Mouse (Mus musculus): Measurements from ENCODE around the gene Olfr304. TPM values are rescaled to one million over a fixed set of nuclear protein-coding genes. Genes with fewer than 3 reads are reported as not detected.

Gene Olfr304
- polyA plus RNA-seq, 1 experiment = not detected

DNA sequence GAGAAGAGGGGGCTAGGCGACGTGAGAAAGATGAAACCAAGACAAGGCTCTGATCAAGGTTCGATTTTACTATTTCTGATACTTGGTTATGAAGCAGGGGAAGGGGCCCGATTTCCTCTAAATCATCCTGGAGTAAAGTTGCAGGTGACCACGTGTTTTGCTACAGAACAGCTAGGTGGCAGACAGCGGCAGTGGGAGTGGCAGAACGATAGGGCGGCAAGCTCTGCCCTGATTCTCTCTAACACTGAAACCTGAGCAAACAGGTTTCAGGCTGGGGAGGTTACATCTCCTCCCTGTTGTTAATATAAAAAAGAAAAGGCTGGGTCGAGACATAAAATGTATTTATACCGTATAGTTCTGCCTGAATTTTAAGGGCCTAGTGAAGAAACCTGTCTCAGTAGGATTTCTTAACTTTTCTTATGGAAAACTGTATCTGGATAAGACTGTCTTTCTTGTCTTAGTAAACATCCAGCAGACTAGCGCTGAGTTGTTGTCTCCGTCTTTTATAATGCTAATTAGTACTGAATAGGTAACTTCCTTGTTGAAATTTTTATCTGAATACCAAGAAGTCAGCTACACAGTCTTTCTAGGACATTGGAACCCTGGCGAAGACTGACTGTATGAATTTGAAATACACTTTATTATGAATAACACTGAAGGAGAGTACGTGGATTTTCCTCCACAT lies 43.4 kb downstream of the Olfr304 start:
- Histone ChIP-seq H3K27me3 (ENCODE audit: control insufficient read depth, insufficient read depth, low read length) (no peaks in the 10 kb centered on the region), H3K4me3 (ENCODE audit: control insufficient read depth, low read depth, low read length) (no peak overlapping the region), H3K36me3 (ENCODE audit: control insufficient read depth, insufficient read depth, low read length) (no peaks in the 10 kb centered on the region), H3K4me1 (ENCODE audit: control insufficient read depth, insufficient read depth, low read length) (no peaks in the 10 kb centered on the region), H3K27ac (ENCODE audit: control insufficient read depth, insufficient read depth, low read depth, low read length) (no peak overlapping the region)
- no peak for TF ChIP-seq CTCF (IDR thresholded peaks at IDR 0.05; ENCODE audit: control insufficient read depth, insufficient read depth, insufficient replicate concordance, low read depth, low read length)
- no peak for TF ChIP-seq POLR2A (IDR thresholded peaks at IDR 0.05; ENCODE audit: control insufficient read depth, low read depth, low read length)

DNA sequence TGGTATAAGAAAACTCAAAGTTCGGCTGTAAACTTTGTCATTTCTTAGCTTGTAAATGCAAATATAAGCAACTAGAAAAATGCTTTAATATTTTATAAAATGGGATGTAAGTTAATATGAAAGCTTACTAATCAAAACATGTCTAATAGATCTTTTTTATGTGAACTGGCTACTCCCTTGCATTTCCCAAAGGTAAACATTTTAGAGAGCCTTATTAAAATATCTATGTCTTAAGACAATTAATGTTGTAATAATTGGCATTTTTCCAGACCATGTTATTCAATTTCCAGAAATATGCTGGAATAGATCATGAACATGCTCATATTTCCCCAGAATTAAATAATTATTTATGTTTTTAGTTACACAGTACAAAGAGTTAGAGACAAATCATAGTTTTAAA lies 49.0 kb downstream of the Olfr304 start, which contains the start of gene Olfr307:
TSS of gene Olfr307 (minus strand) at position 101 of the 400 bp plus-strand sequence.
- H3K36me3 ChIP-seq (ENCODE audit: control insufficient read depth, insufficient read depth, low read length) = no peaks in the 10 kb centered on the region
- TF ChIP-seq CTCF (IDR thresholded peaks at IDR 0.05; ENCODE audit: control insufficient read depth, insufficient read depth, insufficient replicate concordance, low read depth, low read length) (no peak), POLR2A (IDR thresholded peaks at IDR 0.05; ENCODE audit: control insufficient read depth, low read depth, low read length) (no peak)
- no peaks in the 10 kb centered on the region for H3K27me3 ChIP-seq (ENCODE audit: control insufficient read depth, insufficient read depth, low read length)
- H3K4me1 ChIP-seq (ENCODE audit: control insufficient read depth, insufficient read depth, low read length) = no peaks in the 10 kb centered on the region
- H3K27ac ChIP-seq (ENCODE audit: control insufficient read depth, insufficient read depth, low read depth, low read length) = no peak within 1 kb of the TSS
- H3K4me3 ChIP-seq (ENCODE audit: control insufficient read depth, low read depth, low read length) = no peak within 1 kb of the TSS

Other genes with a start within 250 kb of the Olfr304 start
- gene Vmn2r75, start 214.9 kb downstream of the Olfr304 start, polyA plus RNA-seq (2012; rRNA removed) = not detected in 2 replicates
- gene Vmn2r76, start 140.3 kb downstream of the Olfr304 start, polyA plus RNA-seq (2012; rRNA removed) = not detected in 2 replicates
- not detected in 2 replicates for gene Olfr310, start 109.5 kb downstream of the Olfr304 start, polyA plus RNA-seq (2012; rRNA removed)
- 0.12 TPM in 1 of 2 replicates, not detected in the other for gene Olfr309, start 73.0 kb downstream of the Olfr304 start, polyA plus RNA-seq (2012; rRNA removed)
- gene Olfr308, start 61.0 kb downstream of the Olfr304 start, polyA plus RNA-seq (2012; rRNA removed) = not detected in 2 replicates
- 0.07 and 0.21 TPM in 2 replicates for gene Olfr307, start 49.1 kb downstream of the Olfr304 start, polyA plus RNA-seq (2012; rRNA removed)
- 0.25 and 0.30 TPM in 2 replicates for gene Olfr305, start 19.7 kb downstream of the Olfr304 start, polyA plus RNA-seq (2012; rRNA removed)
- gene Olfr303, start 11.1 kb upstream of the Olfr304 start, polyA plus RNA-seq (2012; rRNA removed) = 0.52 and 0.95 TPM in 2 replicates
- 0.20 and 0.56 TPM in 2 replicates for gene Olfr301, start 17.2 kb upstream of the Olfr304 start, polyA plus RNA-seq (2012; rRNA removed)
- not detected in 2 replicates for gene Olfr299, start 73.3 kb upstream of the Olfr304 start, polyA plus RNA-seq (2012; rRNA removed)
- gene Olfr298, start 105.8 kb upstream of the Olfr304 start, polyA plus RNA-seq (2012; rRNA removed) = not detected in 2 replicates
- not detected in 2 replicates for gene Olfr297, start 133.3 kb upstream of the Olfr304 start, polyA plus RNA-seq (2012; rRNA removed)
- not detected in 2 replicates for gene Olfr295, start 197.2 kb upstream of the Olfr304 start, polyA plus RNA-seq (2012; rRNA removed)
- gene Olfr294, start 230.0 kb upstream of the Olfr304 start, polyA plus RNA-seq (2012; rRNA removed) = not detected in 2 replicates

Measured in testis, adult 2 months (tissue).